Mouse (Mus musculus) hindbrain, embryonic 16.5 days (tissue): ENCODE results near the gene Stk11. TPM values are rescaled to one million over a fixed set of nuclear protein-coding genes. Genes with fewer than 3 reads are reported as not detected.
"Not testable (repeated sequence)": the region's sequence is repeated elsewhere in the genome, so short reads cannot be mapped to it uniquely, and the experiment has no call there.

Experiments used
- ATAC-seq: fragments of 200-750 bp; cut with Nextera tagmentation; 2 replicates; pipeline ENCODE4 v1.8.0; 2017; ENCODE audit warnings: moderate TSS enrichment, moderate library complexity
- H3K27ac ChIP-seq: fragments of 300-500 bp; sonication (generic); 2 replicates; pipeline ENCODE4 v1.5.1; 2014; ENCODE audit warnings: low read depth, mild to moderate bottlenecking, control low read depth, low read length, moderate library complexity
- H3K27me3 ChIP-seq: fragments of 300-500 bp; sonication (generic); replicated peaks from 2 replicates; pipeline ENCODE4 v1.6.1; 2014; ENCODE audit warnings: low read length; ENCODE audit not compliant: control insufficient read depth, insufficient read depth
- H3K36me3 ChIP-seq: fragments of 300-500 bp; sonication (generic); 2 replicates; pipeline ENCODE4 v1.6.1; 2014; ENCODE audit warnings: mild to moderate bottlenecking, low read length, moderate library complexity, mixed read lengths; ENCODE audit not compliant: control insufficient read depth, insufficient read depth
- H3K4me1 ChIP-seq: fragments of 300-500 bp; sonication (generic); 2 replicates; pipeline ENCODE4 v1.6.1; 2014; ENCODE audit warnings: low read depth, low read length; ENCODE audit not compliant: control insufficient read depth, insufficient read depth
- H3K4me2 ChIP-seq: fragments of 300-500 bp; sonication (generic); 2 replicates; pipeline ENCODE4 v1.6.1; 2014; ENCODE audit warnings: mild to moderate bottlenecking, low read length, control low read depth, moderate library complexity
- H3K4me3 ChIP-seq: fragments of 300-500 bp; sonication (generic); 2 replicates; pipeline ENCODE4 v1.5.1; 2014; ENCODE audit warnings: mild to moderate bottlenecking, low read length, control low read depth, moderate library complexity
- H3K9ac ChIP-seq: fragments of 300-500 bp; sonication (generic); 2 replicates; pipeline ENCODE4 v1.6.1; 2014; ENCODE audit warnings: low read depth, mild to moderate bottlenecking, control low read depth, low read length, moderate library complexity
- H3K9me3 ChIP-seq: fragments of 300-500 bp; sonication (generic); 2 replicates; pipeline ENCODE4 v1.6.1; 2014; ENCODE audit warnings: mild to moderate bottlenecking, low read length, moderate library complexity; ENCODE audit not compliant: control insufficient read depth
- WGBS: fragments of 180-500 bp; shearing (Covaris S2); extraction: QIAGEN DNeasy Blood & Tissue Kit; methylation state at CpG from one replicate; pipeline ENCODE4 v1.1.7; 2014; 5-methylcytosine and 5-hydroxymethylcytosine counted together
- polyA plus RNA-seq: library from polyadenylated mRNA; unstranded; fragments of >200 nt; fragmentation: Nextera tagmentation; extraction: Ambion mirVana; gene quantifications from 2 replicates; pipeline ENCODE4 v1.2.1, GENCODE M21; 2015

The Stk11 gene
- polyA plus RNA-seq, 1 experiment from 2014 or later, result 17.7 TPM

DNA sequence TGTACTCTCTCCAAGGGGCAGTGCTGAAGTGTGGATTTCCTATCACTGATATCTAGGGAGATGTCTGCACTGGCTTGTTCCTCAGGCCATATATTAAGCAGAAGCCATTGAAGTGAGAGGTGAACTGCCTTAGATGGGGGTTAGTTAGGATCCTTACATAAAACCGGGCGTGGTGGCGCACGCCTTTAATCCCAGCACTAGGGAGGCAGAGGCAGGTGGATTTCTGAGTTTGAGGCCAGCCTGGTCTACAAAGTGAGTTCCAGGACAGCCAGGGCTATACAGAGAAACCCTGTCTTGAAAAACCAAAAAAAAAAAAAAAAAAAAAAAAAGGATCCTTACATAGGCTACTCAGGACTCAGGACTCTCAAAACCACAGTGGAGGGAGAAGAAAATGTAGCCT, 50.5 kb downstream of the Stk11 start:
- Histone ChIP-seq H3K4me1 (peaks cover 54% of the 10 kb centered on the region), H3K9ac (peak overlapping the region; percentile 55; the same call in 1 of the 2 replicates), H3K4me3 (peak overlapping the region; percentile 50; the same call in 1 of the 2 replicates), H3K36me3 (peaks cover 13% of the 10 kb centered on the region), H3K27ac (peak overlapping the region; percentile 90), H3K4me2 (peak overlapping the region; percentile 95)
- H3K27me3 ChIP-seq, H3K9me3 ChIP-seq, ATAC-seq: not testable (repeated sequence)
- WGBS, result 92% methylated on average over 4 of the region's 4 CpGs

DNA sequence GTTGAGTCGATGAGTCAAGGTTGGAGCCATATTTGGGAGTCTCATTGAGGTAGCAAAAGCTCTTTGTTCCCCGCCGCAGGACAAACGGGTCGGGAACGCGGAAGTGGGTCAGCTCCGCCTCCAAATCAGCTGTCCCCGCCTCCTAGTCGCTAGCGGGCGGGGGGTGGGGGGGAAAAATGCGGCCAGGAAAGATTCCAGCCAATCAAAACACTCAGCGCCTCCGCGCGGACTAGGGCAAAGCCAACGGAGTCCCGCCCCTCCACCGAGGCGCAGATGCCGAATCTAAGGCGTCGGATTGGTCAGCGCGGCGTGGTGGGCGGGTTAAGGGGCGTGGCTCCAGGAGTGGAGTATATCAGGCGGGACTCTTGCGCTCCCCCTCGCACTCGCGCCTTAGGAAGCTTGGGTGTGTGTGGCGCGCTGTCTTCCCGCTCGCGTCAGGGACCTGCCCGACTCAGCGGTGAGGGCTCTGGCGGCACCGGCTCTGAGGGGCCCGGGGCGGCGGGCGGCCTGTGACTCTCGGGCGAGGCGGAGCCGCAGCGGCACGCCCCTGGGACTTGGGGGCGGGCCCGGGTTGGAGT, 51.9 kb downstream of the Stk11 start:
- H3K27me3 ChIP-seq, result no peaks in the 10 kb centered on the region

DNA sequence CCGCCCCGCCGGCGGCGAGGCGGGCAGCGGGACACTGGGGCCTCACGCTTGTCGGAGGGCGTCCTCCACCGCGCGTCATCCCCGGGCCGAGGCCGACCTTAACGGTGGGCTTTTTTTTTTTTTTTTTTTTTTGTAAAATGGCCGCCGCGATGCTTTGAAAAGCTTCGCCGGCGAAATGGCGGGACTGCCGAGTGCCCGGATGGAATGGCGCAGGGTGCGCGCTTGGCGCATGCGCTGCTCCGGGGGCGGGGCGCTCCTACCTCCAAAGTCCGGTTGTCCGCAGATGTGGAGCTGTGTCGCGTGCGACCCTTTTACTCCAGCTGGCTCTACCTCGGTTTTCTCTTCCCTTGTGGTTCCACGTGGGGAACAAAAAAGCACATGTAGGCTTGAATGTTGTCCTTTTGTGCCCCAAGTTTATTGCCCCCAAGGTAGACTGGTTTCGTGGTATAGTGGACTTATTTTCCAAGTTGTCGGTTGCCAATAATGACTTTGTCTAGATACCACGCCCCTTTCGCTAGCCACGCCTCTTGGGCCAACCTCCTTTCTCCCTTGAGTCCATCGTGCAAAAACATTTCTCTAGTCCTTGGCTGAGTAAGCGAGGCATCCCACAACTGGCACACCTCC, 52.5 kb downstream of the Stk11 start:
- WGBS, result under 1% methylated on average over 34 of the region's 48 CpGs
- H3K36me3 ChIP-seq, result peaks cover 25% of the 10 kb centered on the region
- no peaks in the 10 kb centered on the region for H3K9me3 ChIP-seq
- no peaks in the 10 kb centered on the region for H3K27me3 ChIP-seq
- peak overlapping the region; percentile 96 for H3K4me3 ChIP-seq
- peak overlapping the region; percentile 99 for H3K9ac ChIP-seq
- H3K27ac ChIP-seq, result peak overlapping the region; percentile 100
- ATAC-seq, result peak; percentile 34
- peaks cover 60% of the 10 kb centered on the region for H3K4me1 ChIP-seq
- peak overlapping the region; percentile 94 for H3K4me2 ChIP-seq

More for the DNA sequence above, 51.9 kb downstream of the Stk11 start:
- Histone ChIP-seq H3K4me1 (peaks cover 58% of the 10 kb centered on the region), H3K4me2 (peak overlapping the region; percentile 94), H3K36me3 (peaks cover 25% of the 10 kb centered on the region), H3K9ac (peak overlapping the region; percentile 99), H3K9me3 (no peaks in the 10 kb centered on the region), H3K27ac (peak overlapping the region; percentile 100), H3K4me3 (peak overlapping the region; percentile 96)
- 0% methylated on average over 35 of the region's 55 CpGs for WGBS
- ATAC-seq, result peak; percentile 90

DNA sequence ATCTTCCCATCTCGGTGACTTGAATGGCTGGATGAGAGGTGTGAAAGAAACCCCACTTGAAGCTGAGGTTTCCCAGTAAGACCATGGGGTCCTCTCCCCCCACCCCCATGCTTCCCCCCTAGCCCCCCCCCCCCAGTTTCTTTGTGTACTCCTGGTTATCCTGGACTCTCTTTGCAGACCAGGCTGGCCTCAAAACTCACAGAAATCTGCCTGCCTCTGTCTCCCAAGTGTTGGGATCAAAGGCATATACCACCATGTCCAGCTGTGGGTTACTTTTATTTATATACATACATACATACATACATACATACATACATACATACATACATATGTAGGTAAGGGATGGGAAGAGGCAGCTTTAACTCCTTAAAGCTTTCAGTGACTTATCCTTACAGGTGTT, 53.5 kb downstream of the Stk11 start:
- no peaks in the 10 kb centered on the region for H3K9me3 ChIP-seq
- H3K4me3 ChIP-seq, result peak overlapping the region; percentile 96
- no peak overlapping the region; the same call in 1 of the 2 replicates for H3K27ac ChIP-seq
- peak overlapping the region; percentile 99 for H3K9ac ChIP-seq
- H3K27me3 ChIP-seq, result no peaks in the 10 kb centered on the region
- ATAC-seq, result no peak
- peaks cover 25% of the 10 kb centered on the region for H3K36me3 ChIP-seq
- peaks cover 57% of the 10 kb centered on the region for H3K4me1 ChIP-seq
- H3K4me2 ChIP-seq, result peak overlapping the region; percentile 94
- 56% methylated on average over 1 of the region's 1 CpGs for WGBS

DNA sequence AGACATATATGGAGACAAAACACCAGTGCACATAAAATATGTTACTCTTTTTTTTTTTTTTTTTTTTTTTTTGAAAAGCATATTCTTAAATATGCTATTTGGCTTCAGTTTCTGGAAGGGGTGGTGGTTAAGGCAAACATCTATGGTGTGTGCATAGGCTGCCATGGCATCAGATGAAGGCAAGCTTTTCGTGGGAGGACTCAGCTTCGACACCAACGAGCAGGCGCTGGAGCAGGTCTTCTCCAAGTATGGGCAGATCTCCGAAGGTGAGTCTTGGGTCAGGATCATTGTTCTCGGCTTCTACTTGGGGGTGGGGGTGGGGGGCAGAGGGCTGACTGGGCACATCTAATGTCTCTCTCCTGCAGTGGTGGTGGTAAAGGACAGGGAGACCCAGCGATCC, 54.0 kb downstream of the Stk11 start:
- H3K4me1 ChIP-seq, result peaks cover 51% of the 10 kb centered on the region
- no peak overlapping the region for H3K4me3 ChIP-seq
- no peak overlapping the region for H3K27ac ChIP-seq
- H3K4me2 ChIP-seq, result no peak overlapping the region
- no peaks in the 10 kb centered on the region for H3K27me3 ChIP-seq
- peaks cover 25% of the 10 kb centered on the region for H3K36me3 ChIP-seq
- no peak for ATAC-seq
- 89% methylated on average over 7 of the region's 7 CpGs for WGBS
- peak overlapping the region; percentile 38; the same call in 1 of the 2 replicates for H3K9ac ChIP-seq
- H3K9me3 ChIP-seq, result no peaks in the 10 kb centered on the region

DNA sequence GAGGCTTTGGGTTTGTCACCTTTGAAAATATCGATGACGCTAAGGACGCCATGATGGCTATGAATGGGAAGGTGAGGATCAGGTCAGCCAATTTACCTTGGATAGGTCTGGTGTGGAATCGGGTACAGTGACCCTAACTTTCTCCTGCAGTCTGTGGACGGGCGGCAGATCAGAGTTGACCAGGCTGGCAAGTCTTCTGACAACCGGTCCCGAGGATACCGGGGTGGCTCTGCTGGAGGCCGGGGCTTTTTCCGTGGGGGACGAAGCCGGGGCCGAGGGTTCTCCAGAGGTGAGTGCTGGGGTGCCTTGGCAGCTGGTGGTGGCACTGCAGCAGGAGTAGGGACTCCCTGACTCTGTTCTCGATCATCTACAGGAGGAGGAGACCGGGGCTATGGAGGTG, 54.4 kb downstream of the Stk11 start:
- Histone ChIP-seq H3K9ac (peak overlapping the region; percentile 38; the same call in 1 of the 2 replicates), H3K4me1 (peaks cover 48% of the 10 kb centered on the region)

DNA sequence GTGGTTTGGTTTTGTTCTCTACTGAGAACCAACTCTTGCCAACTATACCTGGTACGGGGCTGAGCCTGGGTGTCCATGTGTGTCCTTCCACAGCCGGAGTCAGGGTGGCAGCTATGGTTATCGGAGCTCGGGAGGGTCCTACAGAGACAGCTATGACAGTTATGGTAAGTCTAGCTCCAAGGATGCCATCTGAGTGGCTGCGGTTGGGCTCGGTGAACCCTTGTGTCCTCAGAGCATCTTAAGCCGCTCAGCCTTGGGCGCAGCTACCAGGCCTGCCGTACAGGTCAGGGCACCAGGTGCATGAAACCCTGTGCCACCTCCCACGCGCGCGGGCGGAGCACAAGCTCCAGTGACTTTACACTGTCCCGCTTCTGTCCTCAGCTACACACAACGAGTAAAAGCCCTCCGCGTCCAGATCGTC, 55.0 kb downstream of the Stk11 start:
- H3K4me2 ChIP-seq, result no peak overlapping the region
- no peak overlapping the region for H3K4me3 ChIP-seq
- H3K4me1 ChIP-seq, result peaks cover 45% of the 10 kb centered on the region
- 93% methylated on average over 18 of the region's 19 CpGs for WGBS
- H3K27ac ChIP-seq, result no peak overlapping the region
- no peak for ATAC-seq
- H3K9ac ChIP-seq, result peak overlapping the region; percentile 38; the same call in 1 of the 2 replicates
- H3K36me3 ChIP-seq, result peaks cover 25% of the 10 kb centered on the region
- H3K27me3 ChIP-seq, result no peaks in the 10 kb centered on the region
- no peaks in the 10 kb centered on the region for H3K9me3 ChIP-seq

More for the DNA sequence above, 54.4 kb downstream of the Stk11 start:
- H3K27ac ChIP-seq, result no peak overlapping the region
- ATAC-seq, result no peak
- H3K4me2 ChIP-seq, result no peak overlapping the region
- WGBS, result 97% methylated on average over 16 of the region's 16 CpGs
- peaks cover 25% of the 10 kb centered on the region for H3K36me3 ChIP-seq
- H3K4me3 ChIP-seq, result no peak overlapping the region
- no peaks in the 10 kb centered on the region for H3K27me3 ChIP-seq
- no peaks in the 10 kb centered on the region for H3K9me3 ChIP-seq

DNA sequence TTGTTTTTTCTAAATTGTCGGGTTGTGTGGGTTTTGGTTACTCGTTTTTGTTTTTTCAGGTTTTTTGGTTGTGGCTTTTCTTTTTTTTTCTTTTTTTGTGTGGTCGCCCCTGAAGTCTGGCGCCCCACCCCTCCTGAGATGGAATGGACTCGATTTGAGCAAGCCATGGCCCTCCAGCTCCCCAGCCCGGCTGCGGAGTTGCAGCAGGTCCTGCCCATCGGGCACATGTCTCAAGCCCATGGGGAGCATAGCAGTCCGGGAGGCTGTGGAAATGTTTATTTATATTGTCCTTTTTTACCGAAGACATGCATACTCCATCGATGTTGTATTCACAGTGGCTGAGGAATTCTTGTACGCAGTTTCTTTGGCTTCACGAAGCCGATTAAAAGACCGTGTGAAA, 55.6 kb downstream of the Stk11 start:
- Histone ChIP-seq H3K27me3 (no peaks in the 10 kb centered on the region), H3K4me1 (peaks cover 42% of the 10 kb centered on the region), H3K9ac (no peak overlapping the region), H3K4me3 (no peak overlapping the region), H3K9me3 (no peaks in the 10 kb centered on the region), H3K36me3 (peaks cover 25% of the 10 kb centered on the region), H3K4me2 (no peak overlapping the region), H3K27ac (no peak overlapping the region)
- WGBS, result 91% methylated on average over 15 of the region's 15 CpGs
- ATAC-seq, result no peak

DNA sequence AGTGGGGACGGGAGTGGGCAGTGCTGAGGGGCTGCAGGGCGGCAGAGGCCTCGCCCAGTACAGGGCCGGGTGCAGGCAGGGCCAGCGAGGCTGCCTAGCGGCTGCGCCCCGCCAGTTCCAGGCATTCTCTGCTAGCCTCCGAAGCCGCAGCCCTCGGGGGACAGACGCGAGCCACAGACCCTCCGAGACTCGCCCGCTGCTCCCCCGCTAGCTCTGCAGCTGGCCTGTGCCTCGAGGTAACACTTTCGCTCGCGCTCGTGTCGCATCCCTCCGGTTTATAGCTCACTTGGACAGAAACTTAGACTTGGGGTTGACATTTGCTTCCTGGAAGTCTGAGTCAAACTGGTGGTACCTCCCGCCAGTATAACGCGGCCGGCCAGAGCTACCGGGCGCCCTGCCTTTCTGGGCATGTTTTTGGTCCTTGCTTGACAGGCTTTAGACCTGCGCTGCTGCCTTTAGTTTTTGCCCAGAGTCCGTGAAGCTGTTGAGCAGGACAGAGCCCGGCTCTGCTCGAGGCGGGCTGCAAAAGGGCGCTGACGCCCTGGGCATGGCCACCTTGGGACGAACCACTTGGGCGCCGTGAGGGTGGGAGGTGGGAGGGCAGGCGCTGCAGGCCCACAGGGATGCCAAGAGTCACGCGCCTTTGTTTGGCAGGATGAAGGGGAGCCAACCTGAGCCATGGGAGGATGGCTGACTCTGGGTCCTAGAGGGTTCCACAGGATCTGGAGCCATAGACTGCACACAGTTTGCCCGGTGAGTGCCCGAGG, 56.3 kb downstream of the Stk11 start:
- Histone ChIP-seq H3K36me3 (peaks cover 25% of the 10 kb centered on the region), H3K9me3 (no peaks in the 10 kb centered on the region), H3K4me1 (peaks cover 36% of the 10 kb centered on the region), H3K27ac (peak overlapping the region; percentile 87), H3K4me2 (peak overlapping the region; percentile 69), H3K4me3 (no peak overlapping the region; the same call in 1 of the 2 replicates), H3K27me3 (no peaks in the 10 kb centered on the region), H3K9ac (peak overlapping the region; percentile 63)
- no peak for ATAC-seq
- 80% methylated on average over 44 of the region's 45 CpGs for WGBS
